Mouse (Mus musculus) MEL (cell line): ENCODE results near the gene Col26a1. TPM values are rescaled to one million over a fixed set of nuclear protein-coding genes. Genes with fewer than 3 reads are reported as not detected.

Experiments used
- DNase-seq: peaks from one replicate; pipeline ENCODE4 v3.0.0; 2011; ENCODE audit warnings: low read depth, low spot score
- H3K27ac ChIP-seq: 2 replicates; pipeline ENCODE4 v1.5.1; 2012; ENCODE audit warnings: low read depth, mild to moderate bottlenecking, control low read depth, low read length, moderate library complexity; ENCODE audit not compliant: control insufficient read depth
- H3K27me3 ChIP-seq, 2 experiments: fragments of 150-350 bp in 1 of 2; sonication (generic) in 1 of 2; 2 replicates each; pipeline ENCODE4 v1.6.1; 2012; ENCODE audit warnings: low read length in 2 of 2, mild to moderate bottlenecking in 2 of 2, improper control_type of control experiment in 1 of 2, moderate library complexity in 1 of 2; ENCODE audit not compliant: insufficient read depth in 2 of 2, control insufficient read depth in 1 of 2
- H3K36me3 ChIP-seq, 2 experiments: 2 replicates each; pipeline ENCODE4 v1.6.1; 2012 to 2014; ENCODE audit warnings: low read length in 2 of 2, improper control_type of control experiment in 1 of 2, inconsistent platforms in 1 of 2, mild to moderate bottlenecking in 1 of 2; ENCODE audit not compliant: insufficient read depth in 2 of 2, control insufficient read depth in 1 of 2
- H3K4me1 ChIP-seq, 2 experiments: fragments of 150-350 bp in 1 of 2; sonication (generic) in 1 of 2; 2 replicates each; pipeline ENCODE4 v1.6.1; 2012; ENCODE audit warnings: low read length in 2 of 2, improper control_type of control experiment in 1 of 2, mild to moderate bottlenecking in 1 of 2; ENCODE audit not compliant: insufficient read depth in 2 of 2, control insufficient read depth in 1 of 2
- H3K4me3 ChIP-seq, 2 experiments: fragments of 150-350 bp in 1 of 2; sonication (generic) in 1 of 2; 2 replicates each; pipeline ENCODE4 v1.5.1; 2012; ENCODE audit warnings: low read depth in 2 of 2, low read length in 2 of 2, mild to moderate bottlenecking in 2 of 2, moderate library complexity in 2 of 2, control low read depth in 1 of 2, improper control_type of control experiment in 1 of 2; ENCODE audit not compliant: control insufficient read depth in 1 of 2, insufficient read depth in 1 of 2
- H3K79me2 ChIP-seq: 2 replicates; pipeline ENCODE4 v1.6.1; 2012; ENCODE audit warnings: mild to moderate bottlenecking, low read length, moderate library complexity; ENCODE audit not compliant: control insufficient read depth, poor library complexity, insufficient read depth
- H3K9ac ChIP-seq: 2 replicates; pipeline ENCODE4 v1.6.1; 2012; ENCODE audit warnings: low read depth, mild to moderate bottlenecking, control low read depth, low read length, moderate library complexity; ENCODE audit not compliant: control insufficient read depth, poor library complexity, severe bottlenecking
- H3K9me3 ChIP-seq: fragments of 150-350 bp; sonication (generic); replicated peaks from 2 replicates; pipeline ENCODE4 v1.6.1; 2012; ENCODE audit warnings: mild to moderate bottlenecking, low read length, improper control_type of control experiment, moderate library complexity; ENCODE audit not compliant: insufficient read depth
- ELF1 ChIP-seq: IDR thresholded peaks from 2 replicates; pipeline ENCODE4 v1.6.1; 2014; ENCODE audit warnings: low read depth, mild to moderate bottlenecking, inconsistent platforms, low read length, improper control_type of control experiment, moderate library complexity
- GABPA ChIP-seq: IDR thresholded peaks from 2 replicates; pipeline ENCODE4 v1.6.1; 2012; ENCODE audit warnings: low read depth, mild to moderate bottlenecking, inconsistent platforms, low read length, improper control_type of control experiment, moderate library complexity
- HCFC1 ChIP-seq: IDR thresholded peaks from 2 replicates; pipeline ENCODE4 v1.6.1; 2012; ENCODE audit warnings: low read depth, mild to moderate bottlenecking, inconsistent platforms, low read length, improper control_type of control experiment, moderate library complexity
- MYB ChIP-seq: IDR thresholded peaks from 2 replicates; pipeline ENCODE4 v1.6.1; 2011; ENCODE audit warnings: mild to moderate bottlenecking, low read depth, low read length, improper control_type of control experiment
- POLR2AphosphoS5 ChIP-seq: IDR thresholded peaks from 2 replicates; pipeline ENCODE4 v1.6.1; 2012; ENCODE audit warnings: low read depth, borderline replicate concordance, mild to moderate bottlenecking, inconsistent platforms, low read length, moderate library complexity, mixed read lengths
- RCOR1 ChIP-seq: IDR thresholded peaks from 2 replicates; pipeline ENCODE4 v1.6.1; 2012; ENCODE audit warnings: low read depth, mild to moderate bottlenecking, inconsistent platforms, low read length, improper control_type of control experiment
- SIN3A ChIP-seq: IDR thresholded peaks from 2 replicates; pipeline ENCODE4 v1.6.1; 2012; ENCODE audit warnings: low read length, improper control_type of control experiment, inconsistent platforms
- TAL1 ChIP-seq: IDR thresholded peaks from 2 replicates; pipeline ENCODE4 v1.6.1; 2012; ENCODE audit warnings: mild to moderate bottlenecking, inconsistent platforms, low read length, moderate library complexity, mixed read lengths
- TCF12 ChIP-seq: IDR thresholded peaks from 2 replicates; pipeline ENCODE4 v1.6.1; 2014; ENCODE audit warnings: low read depth, mild to moderate bottlenecking, inconsistent platforms, low read length, improper control_type of control experiment, moderate library complexity
- ZNF384 ChIP-seq: IDR thresholded peaks from 2 replicates; pipeline ENCODE4 v1.6.1; 2012; ENCODE audit warnings: low read depth, mild to moderate bottlenecking, inconsistent platforms, low read length, improper control_type of control experiment
- polyA plus RNA-seq, 2 experiments: library from polyadenylated mRNA; stranded (reverse) in 1 of 2; unstranded in 1 of 2; fragments of >175 nt in 1 of 2; fragments of >200 nt in 1 of 2; gene quantifications; 2 replicates each; pipeline versions ENCODE4 v1.2.1 to v1.2.4; 2012; ENCODE audit warnings: low replicate concordance in 2 of 2, low read depth in 1 of 2; ENCODE audit not compliant: insufficient read length in 2 of 2, insufficient read depth in 1 of 2, missing spikeins in 1 of 2
- total RNA-seq: library from RNA; depleted of rRNA; stranded (reverse); fragments of 300-350 nt; gene quantifications from 2 replicates; pipeline ENCODE4 v1.2.3, GENCODE M21; 2012

The Col26a1 gene
- total and polyA plus RNA-seq, 3 experiments, result not detected

DNA sequence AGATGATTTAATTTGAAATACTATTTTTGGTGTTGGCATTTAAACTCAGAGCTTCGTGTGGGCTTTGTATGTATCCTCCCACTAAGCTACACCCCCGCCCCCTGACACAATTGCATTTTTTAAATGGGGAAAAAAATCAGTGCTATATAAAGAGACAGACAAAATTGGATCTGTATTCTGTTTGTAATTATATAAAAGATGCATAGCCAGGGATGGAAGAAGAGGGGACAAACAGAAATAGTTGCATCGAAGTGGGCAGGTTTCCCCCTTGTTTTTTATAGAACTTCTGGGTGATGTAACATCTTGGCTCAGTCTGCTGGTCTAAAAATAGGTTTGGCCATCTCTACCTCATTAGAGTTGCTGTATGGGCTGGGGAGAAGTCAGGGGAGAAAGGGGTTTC is 107.5 kb downstream of the Col26a1 start:
- H3K36me3 ChIP-seq, result no peaks in the 10 kb centered on the region
- no peaks in the 10 kb centered on the region for H3K27me3 ChIP-seq
- no peak for DNase-seq
- H3K9me3 ChIP-seq, result no peaks in the 10 kb centered on the region
- no peak for TF ChIP-seq GABPA
- no peak for TF ChIP-seq HCFC1
- TF ChIP-seq SIN3A, result no peak
- TF ChIP-seq ZNF384, result no peak
- TF ChIP-seq TCF12, result no peak
- TF ChIP-seq, all 39 proteins: peak for 0
- H3K9ac ChIP-seq, result no peak overlapping the region
- H3K79me2 ChIP-seq, result no peaks in the 10 kb centered on the region
- no peak overlapping the region for H3K27ac ChIP-seq
- H3K4me3 ChIP-seq, result no peak overlapping the region
- H3K4me1 ChIP-seq, result no peaks in the 10 kb centered on the region

DNA sequence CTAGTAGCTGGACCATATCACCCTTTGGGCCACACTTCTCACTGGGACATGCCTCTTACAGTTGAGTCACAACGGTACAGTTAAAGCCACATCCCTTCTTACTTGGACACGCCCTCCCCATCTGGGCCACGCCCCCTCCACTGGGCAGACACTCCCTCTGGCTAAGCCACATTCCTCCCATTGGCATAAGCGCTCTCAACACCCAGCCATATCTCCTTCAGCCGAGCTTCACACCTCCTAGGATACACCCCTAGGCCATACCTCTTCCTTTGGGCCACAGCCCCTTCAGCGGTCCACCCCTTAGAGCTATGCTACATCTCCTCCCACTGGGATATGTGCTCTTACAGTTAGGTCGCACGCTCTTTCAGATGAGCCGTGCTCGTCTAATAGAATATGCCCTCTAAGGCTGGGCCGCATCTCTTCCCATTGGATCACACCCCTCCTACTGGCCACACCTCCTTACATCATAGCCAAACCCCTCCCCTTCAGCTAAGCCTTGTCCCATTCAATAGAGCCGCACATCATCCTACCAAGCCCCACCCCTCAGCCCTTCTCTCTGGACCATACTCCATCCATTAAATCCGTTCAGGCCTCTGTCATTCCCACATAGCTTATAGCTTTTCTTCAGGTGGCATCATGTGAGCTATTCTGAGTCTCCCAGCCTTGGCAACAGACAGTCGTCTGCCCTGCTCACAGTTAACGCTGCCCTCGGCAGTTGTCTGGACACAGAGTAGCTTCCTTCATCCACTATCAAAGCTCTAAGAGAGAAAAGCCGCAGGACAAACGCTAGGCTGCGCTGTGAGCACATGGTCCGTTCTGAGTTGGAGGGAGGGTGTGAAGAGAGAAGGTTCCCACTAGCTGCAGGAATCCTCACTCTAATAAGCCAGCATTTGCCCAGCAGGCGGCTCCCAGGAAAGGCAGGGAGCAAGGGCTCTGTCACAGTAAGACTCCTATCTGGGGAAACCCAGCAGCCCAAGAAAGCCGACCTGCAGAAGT is 109.7 kb downstream of the Col26a1 start:
- Histone ChIP-seq H3K9ac (no peak overlapping the region), H3K79me2 (no peaks in the 10 kb centered on the region), H3K27ac (no peak overlapping the region), H3K4me3 (no peak overlapping the region), H3K27me3 (no peaks in the 10 kb centered on the region), H3K36me3 (no peaks in the 10 kb centered on the region), H3K9me3 (no peaks in the 10 kb centered on the region), H3K4me1 (no peaks in the 10 kb centered on the region)
- TF ChIP-seq POLR2AphosphoS5, result no peak
- TF ChIP-seq GABPA, result no peak
- DNase-seq, result no peak

DNA sequence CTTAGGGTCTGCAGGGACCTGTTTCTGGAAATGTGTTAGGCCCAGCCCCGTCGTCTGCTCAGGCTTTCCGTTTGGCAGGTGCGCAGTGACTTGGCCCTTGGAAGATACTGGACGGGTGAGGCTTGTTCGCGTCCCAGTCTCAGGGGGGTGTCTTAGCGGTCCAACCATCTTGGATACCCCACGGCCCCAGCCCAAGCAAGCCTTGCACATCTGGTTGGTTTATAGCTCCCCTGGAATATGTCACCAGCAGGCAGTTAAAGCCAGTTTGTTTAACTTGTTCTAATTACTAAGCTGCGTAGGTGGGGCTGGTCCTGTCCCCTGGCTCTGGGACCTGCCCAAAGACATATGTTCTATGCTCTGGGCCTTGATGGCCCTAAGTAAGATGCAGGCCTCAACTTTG is 111.9 kb downstream of the Col26a1 start:
- no peak for DNase-seq
- Histone ChIP-seq H3K4me1 (no peaks in the 10 kb centered on the region), H3K79me2 (no peaks in the 10 kb centered on the region), H3K27me3 (no peaks in the 10 kb centered on the region), H3K4me3 (no peak overlapping the region), H3K27ac (no peak overlapping the region), H3K9ac (no peak overlapping the region), H3K9me3 (no peaks in the 10 kb centered on the region), H3K36me3 (no peaks in the 10 kb centered on the region)
- TF ChIP-seq TAL1, result no peak
- no peak for TF ChIP-seq HCFC1
- no peak for TF ChIP-seq RCOR1
- no peak for TF ChIP-seq MYB
- no peak for TF ChIP-seq ELF1
